Mouse (Mus musculus) cerebellum, adult 9-10 months (tissue): Measurements from ENCODE around the gene Fgf11.

Experiments
- DNase-seq: peaks from one replicate; pipeline ENCODE4 v3.0.0; 2022

Fgf11 gene

GRCm38 (mm10) chr11:69815155-69815554 is 13.5 kb upstream of the Fgf11 start, which contains the start of gene Gm39566:
Gene Gm39566, minus strand, starts transcription at chr11:69815298.
- no peak for DNase-seq

DNA sequence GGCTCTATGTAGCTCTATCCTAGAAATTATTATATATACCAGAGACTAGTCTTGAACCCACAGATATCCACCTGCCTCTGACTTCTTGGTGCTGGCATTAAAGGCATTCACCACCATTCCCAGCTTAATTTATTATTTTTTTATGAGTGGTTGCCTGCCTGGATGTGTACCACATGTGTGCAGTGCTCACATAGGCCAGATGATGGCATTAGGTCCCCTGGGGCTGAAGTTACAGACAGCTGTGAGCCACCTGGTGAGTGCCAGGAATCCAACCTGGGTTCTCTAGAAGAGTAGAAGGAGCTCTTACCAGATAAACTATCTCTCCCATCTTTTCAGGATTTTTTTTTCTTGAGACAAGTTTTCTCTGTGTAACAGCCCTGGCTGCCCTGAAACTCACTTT is 8.6 kb upstream of the Fgf11 start:
- no peak for DNase-seq

DNA sequence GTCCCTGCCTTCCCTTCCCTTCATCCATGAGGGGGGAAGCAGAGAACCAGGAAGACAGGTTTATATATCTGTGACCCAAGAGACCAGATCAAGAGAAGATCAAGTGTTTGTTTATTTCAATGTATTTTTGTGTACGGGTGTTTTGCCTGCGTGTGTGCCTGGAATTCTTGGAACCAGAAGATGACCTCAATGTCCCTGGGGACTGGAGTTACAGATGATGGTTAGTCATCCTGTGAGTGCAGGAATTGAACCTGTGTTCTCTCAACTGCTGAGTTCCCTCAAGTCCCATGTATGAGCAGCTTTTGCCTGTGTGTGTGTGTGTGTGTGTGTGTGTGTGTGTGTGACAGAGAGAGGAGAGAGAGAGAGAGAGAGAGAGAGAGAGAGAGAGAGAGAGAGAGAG is 6.0 kb upstream of the Fgf11 start:
- DNase-seq: no peak

GRCm38 (mm10) chr11:69806378-69806777 is 4.7 kb upstream of the Fgf11 start:
- no peak for DNase-seq

GRCm38 (mm10) chr11:69804972-69805909 is 3.6 kb upstream of the Fgf11 start, which contains the start of gene Tmem102:
Gene Tmem102, minus strand, starts transcription at chr11:69805624.
- DNase-seq: no peak

GRCm38 (mm10) chr11:69804652-69804940 is 2.9 kb upstream of the Fgf11 start:
- no peak for DNase-seq

- no peak for DNase-seq
These were observed 2.4 kb upstream of the Fgf11 start for GRCm38 (mm10) chr11:69803786-69804651.

DNA sequence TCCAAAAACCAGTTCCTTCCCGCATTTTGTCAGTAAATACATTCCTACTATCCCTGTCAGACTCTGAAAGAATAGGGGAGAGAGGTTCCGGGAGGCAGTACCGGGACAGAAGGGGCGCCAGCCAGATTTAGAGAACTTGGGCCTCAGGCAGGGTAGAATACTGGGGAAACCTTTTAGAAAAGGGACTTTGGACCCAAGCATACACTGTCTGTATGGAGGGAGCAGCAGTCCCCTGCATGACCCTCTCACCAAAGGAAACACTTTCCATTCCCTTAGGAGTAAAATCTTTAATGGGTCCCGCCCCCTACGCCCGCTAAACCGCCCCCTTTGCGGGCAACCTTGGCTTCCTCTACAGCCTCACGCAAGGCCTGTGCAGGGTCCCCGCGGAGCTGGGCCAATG is 1.7 kb upstream of the Fgf11 start:
- no peak for DNase-seq

DNA sequence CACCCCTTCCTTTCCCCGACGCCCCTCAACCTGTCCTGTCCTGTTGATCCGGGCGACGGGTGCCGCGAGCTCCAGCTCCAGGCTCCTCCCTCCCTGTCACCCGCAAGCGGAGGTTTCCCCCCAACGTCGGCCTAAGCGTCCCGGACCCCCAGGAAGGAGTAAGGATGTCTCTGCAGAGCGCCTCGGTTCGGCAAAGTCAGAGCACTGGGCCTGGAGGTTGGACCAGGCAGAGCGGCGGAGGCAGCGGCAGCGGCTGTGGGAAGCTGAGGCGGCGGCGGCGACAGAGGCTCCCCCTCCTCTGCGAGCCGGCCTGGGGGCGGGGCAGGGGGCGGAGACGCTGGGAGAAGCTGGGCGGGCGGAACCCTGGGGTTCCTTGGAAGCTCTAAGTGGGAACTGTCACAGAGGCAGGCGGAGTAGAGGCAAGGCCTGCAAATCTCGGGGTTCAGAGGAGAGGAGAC is 1.0 kb upstream of the Fgf11 start:
- no peak for DNase-seq

- no peak for DNase-seq
These were observed 1.1 kb downstream of the Fgf11 start for GRCm38 (mm10) chr11:69800392-69801197.

GRCm38 (mm10) chr11:69800138-69800391 is 1.6 kb downstream of the Fgf11 start:
- DNase-seq: no peak

- DNase-seq: no peak
These were observed 2.1 kb downstream of the Fgf11 start for GRCm38 (mm10) chr11:69799394-69800137.

- DNase-seq: no peak
These were observed 3.7 kb downstream of the Fgf11 start for GRCm38 (mm10) chr11:69797924-69798323.

DNA sequence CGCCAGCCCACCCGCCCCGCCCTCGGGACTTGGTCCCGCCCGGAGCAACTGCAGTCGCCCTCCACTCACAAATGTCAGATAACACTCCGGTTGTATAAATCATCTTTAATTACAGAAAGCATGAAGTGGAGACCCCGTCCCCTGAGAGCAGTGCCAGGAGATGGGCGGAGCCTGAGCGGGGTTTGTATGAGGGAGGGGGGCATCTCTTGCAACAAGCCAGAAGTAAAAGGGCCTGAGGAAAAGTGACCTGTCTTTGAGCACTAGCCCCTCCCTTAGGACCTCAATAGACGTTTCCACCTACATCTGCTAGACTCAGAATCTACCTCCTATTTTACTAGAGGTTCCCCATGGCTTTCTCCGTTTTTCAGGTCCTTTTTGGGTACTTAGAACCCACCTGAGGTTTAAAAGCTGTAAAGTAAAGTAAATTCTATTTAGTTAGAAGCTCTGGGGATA is 5.6 kb downstream of the Fgf11 start:
- DNase-seq: no peak

DNA sequence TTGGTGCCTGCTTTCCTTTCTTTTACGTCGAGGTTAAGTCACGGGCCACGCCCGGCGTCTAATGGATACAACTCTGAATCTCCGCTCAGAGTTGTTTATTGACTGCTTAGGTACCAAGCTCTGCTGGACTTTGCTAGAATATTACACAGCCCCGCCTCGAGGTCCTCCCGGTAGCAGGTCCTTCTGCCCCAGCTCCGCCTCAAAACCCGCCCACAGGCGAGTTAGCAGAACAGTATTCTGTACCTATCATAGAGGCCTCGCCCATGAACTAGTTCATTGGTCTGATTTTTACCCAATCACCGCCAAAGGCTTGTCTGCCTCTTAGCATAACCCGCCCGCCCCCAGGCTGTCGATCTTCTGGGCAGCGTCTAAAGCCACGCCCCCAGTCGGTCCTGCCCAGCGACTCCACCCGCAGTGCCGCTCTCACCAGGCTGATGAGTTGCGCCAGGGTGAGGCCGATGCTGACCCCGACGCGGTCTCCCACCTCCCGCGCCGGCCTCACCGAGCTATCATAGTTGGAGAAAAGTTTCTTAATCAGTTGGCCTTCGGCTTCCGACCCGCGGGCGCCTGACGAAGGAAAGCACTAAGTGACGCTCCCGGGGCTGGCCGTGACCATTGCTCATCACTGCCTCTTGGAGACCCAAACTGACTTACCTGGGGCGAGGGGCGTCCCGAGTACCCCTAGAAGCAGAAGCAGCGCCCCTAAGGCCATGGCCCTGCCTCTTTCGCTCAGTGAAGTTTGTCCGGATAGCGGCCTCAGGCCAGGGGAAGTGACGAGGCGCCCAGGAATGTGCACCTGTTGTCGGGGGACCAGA is 6.3 kb downstream of the Fgf11 start, which contains the start of gene Chrnb1:
TSS of gene Chrnb1 (minus strand) at position 776 of the 815 bp plus-strand sequence.
- peak; percentile 93 for DNase-seq

DNA sequence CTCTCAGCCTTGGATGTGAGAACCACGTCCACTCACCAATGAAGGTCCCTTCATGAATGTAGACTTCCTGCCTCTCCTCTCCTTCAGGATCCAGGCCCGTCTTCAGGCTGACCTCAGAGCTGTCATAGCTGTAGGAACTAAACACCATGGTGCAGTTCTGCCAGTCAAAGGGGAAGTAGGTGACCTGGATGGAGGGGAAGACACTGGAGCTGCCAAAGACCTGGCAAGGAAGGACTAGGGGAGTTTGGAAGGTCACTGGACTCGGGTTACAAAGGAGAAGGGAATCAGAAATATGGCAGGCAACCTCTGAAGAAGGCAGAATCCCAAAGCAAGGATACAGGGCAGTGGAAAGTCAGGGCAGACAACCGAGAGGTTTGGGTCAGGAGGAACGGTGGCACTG is 8.2 kb downstream of the Fgf11 start:
- no peak for DNase-seq

- DNase-seq: no peak
These were observed 10.2 kb downstream of the Fgf11 start for GRCm38 (mm10) chr11:69791420-69791819.

GRCm38 (mm10) chr11:69789431-69789830 is 12.2 kb downstream of the Fgf11 start:
- no peak for DNase-seq

DNA sequence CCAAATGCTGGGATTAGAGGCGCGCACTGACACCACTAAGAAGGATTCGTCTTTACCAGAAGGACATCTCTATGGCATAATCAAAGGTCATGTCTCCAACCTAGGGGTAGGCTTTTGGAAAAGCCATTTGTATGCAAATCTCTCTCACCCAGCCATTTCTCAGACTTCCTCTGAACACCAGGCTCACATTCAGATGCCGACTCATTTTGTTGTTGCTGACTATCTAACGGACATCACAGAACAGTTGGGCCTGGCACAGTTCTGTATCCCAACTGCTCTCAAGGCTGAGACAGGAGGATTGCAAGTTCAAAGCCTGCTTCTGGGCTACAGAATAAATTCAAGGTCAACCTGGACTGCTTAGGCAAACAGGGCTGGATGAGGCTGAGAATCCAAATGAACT is 14.4 kb downstream of the Fgf11 start:
- no peak for DNase-seq

GRCm38 (mm10) chr11:69784793-69785272 is 16.8 kb downstream of the Fgf11 start:
- no peak for DNase-seq

GRCm38 (mm10) chr11:69781828-69782227 is 19.8 kb downstream of the Fgf11 start:
- DNase-seq: no peak
